Mouse (Mus musculus): Measurements from ENCODE around the gene Ier5l. TPM values are rescaled to one million over a fixed set of nuclear protein-coding genes. Genes with fewer than 3 reads are reported as not detected.

Gene Ier5l
- polyA plus RNA-seq, 1 experiment from 2014 or later = 2.7 TPM

- peaks cover 15% of the 10 kb centered on the region for H3K27me3 ChIP-seq
- 80% methylated on average over 4 of the region's 4 CpGs for WGBS
- H3K9me3 ChIP-seq = no peaks in the 10 kb centered on the region
- peaks cover 44% of the 10 kb centered on the region for H3K4me1 ChIP-seq
- ATAC-seq (ENCODE audit: low FRiP score, low read depth) = no peak
- no peak overlapping the region for H3K4me3 ChIP-seq
- H3K27ac ChIP-seq (replicated peaks) = no peak overlapping the region
- H3K4me2 ChIP-seq (replicated peaks) = no peak overlapping the region
- H3K36me3 ChIP-seq = no peaks in the 10 kb centered on the region
- no peak overlapping the region for H3K9ac ChIP-seq (replicated peaks)
Observed at GRCm38 (mm10) chr2:30466787-30467186, 7.2 kb downstream of the Ier5l start.

DNA sequence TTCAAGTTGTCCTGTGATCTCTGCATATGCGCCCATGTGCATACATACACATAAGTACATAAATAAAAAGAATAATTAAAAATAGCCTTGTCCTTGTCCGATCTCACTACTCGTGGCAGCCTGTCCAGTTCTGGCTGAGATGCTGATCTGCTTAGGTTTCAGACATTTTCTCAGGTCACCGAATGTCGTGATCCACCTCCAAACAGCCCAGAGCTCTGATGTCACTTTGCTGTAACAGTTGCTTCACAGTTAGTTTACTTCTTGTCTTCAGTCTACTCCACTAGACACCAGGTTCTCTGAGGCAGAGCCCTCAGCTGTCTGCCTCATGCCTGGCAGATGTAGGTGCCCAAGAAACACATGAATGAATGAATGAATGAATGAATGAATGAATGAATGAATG, 9.6 kb downstream of the Ier5l start:
- Histone ChIP-seq H3K4me3 (no peak overlapping the region), H3K4me2 (replicated peaks) (peak overlapping the region; percentile 40), H3K27me3 (peaks cover 15% of the 10 kb centered on the region), H3K36me3 (no peaks in the 10 kb centered on the region), H3K4me1 (peaks cover 27% of the 10 kb centered on the region), H3K9ac (replicated peaks) (no peak overlapping the region), H3K27ac (replicated peaks) (no peak overlapping the region), H3K9me3 (no peaks in the 10 kb centered on the region)
- ATAC-seq (ENCODE audit: low FRiP score, low read depth) = no peak
- 67% methylated on average over 5 of the region's 5 CpGs for WGBS

DNA sequence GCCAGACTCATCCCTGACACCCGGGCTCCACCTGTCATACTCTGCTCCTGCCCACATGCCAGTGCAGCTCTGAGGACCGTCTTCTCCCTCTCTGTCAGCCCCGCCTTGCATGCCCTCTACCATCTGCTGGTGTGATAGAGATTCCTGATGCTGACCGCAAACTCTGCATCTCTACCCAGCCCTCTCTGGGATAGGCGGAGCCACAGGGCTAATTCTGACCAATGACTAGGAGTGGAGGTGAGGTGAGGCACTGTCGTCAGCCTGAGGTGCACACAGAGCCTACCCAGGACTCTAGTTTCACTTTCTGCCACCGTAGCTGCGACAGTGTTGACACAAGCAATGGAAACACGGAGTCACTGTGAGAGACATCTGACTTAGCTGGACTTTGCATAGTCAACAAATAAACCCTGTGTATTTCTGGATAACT, 10.1 kb downstream of the Ier5l start:
- peak; percentile 65 for ATAC-seq (ENCODE audit: low FRiP score, low read depth)
- Histone ChIP-seq H3K36me3 (no peaks in the 10 kb centered on the region), H3K4me3 (0 out of 2 replicates have a peak overlapping the region, but pooled peaks have one; percentile 13), H3K27ac (replicated peaks) (no peak overlapping the region), H3K9me3 (no peaks in the 10 kb centered on the region), H3K4me1 (peaks cover 22% of the 10 kb centered on the region), H3K27me3 (peaks cover 12% of the 10 kb centered on the region), H3K9ac (replicated peaks) (no peak overlapping the region), H3K4me2 (replicated peaks) (peak overlapping the region; percentile 40)
- WGBS = 4% methylated on average over 9 of the region's 9 CpGs

DNA sequence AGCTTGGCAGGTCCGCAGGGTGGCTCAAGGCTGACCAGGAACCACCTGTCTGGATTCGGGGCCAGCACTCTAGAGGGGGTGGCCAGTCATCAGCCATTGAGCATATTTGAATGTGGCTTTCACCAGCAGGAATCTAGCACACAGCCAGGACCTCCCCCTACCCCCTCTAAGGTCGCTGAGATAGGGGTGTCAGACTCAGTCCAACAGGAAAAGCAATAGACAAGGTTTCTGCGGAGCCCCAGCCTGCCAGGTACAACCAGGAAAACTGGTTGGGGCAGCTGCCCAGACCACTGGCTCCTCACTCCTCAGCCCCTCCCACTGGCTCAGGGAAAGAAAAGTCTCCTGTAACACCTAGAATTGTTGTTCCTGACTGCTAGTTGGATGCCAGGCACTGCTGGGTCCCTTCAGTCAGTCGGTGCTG, 10.7 kb downstream of the Ier5l start:
- no peaks in the 10 kb centered on the region for H3K36me3 ChIP-seq
- H3K9me3 ChIP-seq = no peaks in the 10 kb centered on the region
- 35% methylated on average over 5 of the region's 5 CpGs for WGBS
- peak overlapping the region; percentile 40; the same call in 1 of the 2 replicates for H3K4me2 ChIP-seq (replicated peaks)
- H3K9ac ChIP-seq (replicated peaks) = no peak overlapping the region; the same call in 1 of the 2 replicates
- H3K27me3 ChIP-seq = peaks cover 6% of the 10 kb centered on the region; the same call in 1 of the 2 replicates
- no peak for ATAC-seq (ENCODE audit: low FRiP score, low read depth)
- H3K4me3 ChIP-seq = no peak overlapping the region
- H3K27ac ChIP-seq (replicated peaks) = no peak overlapping the region
- H3K4me1 ChIP-seq = peaks cover 19% of the 10 kb centered on the region

GRCm38 (mm10) chr2:30459241-30459640, 14.8 kb downstream of the Ier5l start:
- Histone ChIP-seq H3K9ac (replicated peaks) (no peak overlapping the region), H3K9me3 (no peaks in the 10 kb centered on the region), H3K27ac (replicated peaks) (no peak overlapping the region), H3K36me3 (no peaks in the 10 kb centered on the region), H3K4me2 (replicated peaks) (no peak overlapping the region), H3K27me3 (no peaks in the 10 kb centered on the region), H3K4me1 (peaks cover 18% of the 10 kb centered on the region), H3K4me3 (no peak overlapping the region)
- WGBS = 88% methylated on average over 6 of the region's 6 CpGs
- no peak for ATAC-seq (ENCODE audit: low FRiP score, low read depth)

GRCm38 (mm10) chr2:30458349-30458748, 15.7 kb downstream of the Ier5l start:
- Histone ChIP-seq H3K4me3 (no peak overlapping the region), H3K9ac (replicated peaks) (no peak overlapping the region), H3K36me3 (0 out of 2 replicates have a peak, but pooled peaks cover 4% of the 10 kb centered on the region), H3K4me1 (peaks cover 9% of the 10 kb centered on the region), H3K27ac (replicated peaks) (no peak overlapping the region), H3K4me2 (replicated peaks) (no peak overlapping the region), H3K9me3 (no peaks in the 10 kb centered on the region), H3K27me3 (no peaks in the 10 kb centered on the region)
- ATAC-seq (ENCODE audit: low FRiP score, low read depth) = no peak
- WGBS = 90% methylated on average over 6 of the region's 6 CpGs

DNA sequence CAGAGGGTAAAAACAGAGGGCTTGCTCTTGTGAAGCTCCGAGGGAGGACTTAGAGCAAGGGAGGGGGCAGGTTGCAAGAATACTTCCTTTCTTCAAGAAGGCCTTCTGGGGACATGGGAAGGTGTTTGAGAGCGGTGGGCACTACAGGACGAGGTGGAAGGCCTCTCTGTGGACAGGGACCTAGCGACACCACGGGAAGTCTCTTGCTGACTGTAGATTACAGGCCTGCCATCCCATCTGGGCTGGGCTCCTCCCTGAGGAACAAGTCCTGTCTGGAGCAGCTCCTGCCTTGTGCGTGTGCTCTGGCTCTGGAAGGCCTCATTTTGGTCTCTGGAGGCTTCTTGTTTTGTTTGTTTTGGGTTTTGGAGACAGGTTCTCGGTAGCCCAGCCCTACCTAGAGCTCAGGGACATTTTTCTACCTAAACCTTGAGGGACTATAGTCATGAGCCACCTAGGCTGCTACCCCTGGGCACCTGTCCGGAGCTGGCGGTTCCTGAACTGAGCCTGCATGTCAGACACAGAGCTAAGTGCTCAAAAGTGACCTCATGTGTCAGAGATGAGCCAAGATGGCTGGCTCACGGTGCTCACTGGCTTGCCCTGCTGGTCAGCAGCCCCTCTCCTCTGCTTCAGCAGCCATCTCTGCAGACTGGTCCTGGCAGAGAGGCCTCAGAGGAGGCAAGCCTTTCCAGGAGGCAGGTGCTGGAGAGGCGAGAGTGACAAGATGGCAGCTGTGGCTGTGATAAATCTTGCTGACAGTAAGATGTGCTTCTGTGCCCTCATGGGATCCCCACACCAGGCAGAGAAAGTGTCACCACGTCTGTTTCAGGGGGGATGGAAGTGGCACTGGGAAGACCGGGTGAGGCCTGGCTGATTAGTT, 17.7 kb downstream of the Ier5l start:
- Histone ChIP-seq H3K36me3 (0 out of 2 replicates have a peak, but pooled peaks cover 4% of the 10 kb centered on the region), H3K4me2 (replicated peaks) (no peak overlapping the region), H3K9me3 (no peaks in the 10 kb centered on the region), H3K27ac (replicated peaks) (no peak overlapping the region), H3K4me1 (peaks cover 5% of the 10 kb centered on the region; the same call in 1 of the 2 replicates), H3K27me3 (no peaks in the 10 kb centered on the region), H3K9ac (replicated peaks) (no peak overlapping the region), H3K4me3 (no peak overlapping the region)
- no peak for ATAC-seq (ENCODE audit: low FRiP score, low read depth)
- 82% methylated on average over 13 of the region's 13 CpGs for WGBS

GRCm38 (mm10) chr2:30454587-30454986, 19.4 kb downstream of the Ier5l start:
- H3K4me1 ChIP-seq = peaks cover 5% of the 10 kb centered on the region; the same call in 1 of the 2 replicates
- no peak for ATAC-seq (ENCODE audit: low FRiP score, low read depth)
- H3K27me3 ChIP-seq = no peaks in the 10 kb centered on the region
- H3K36me3 ChIP-seq = peaks cover 12% of the 10 kb centered on the region
- H3K9me3 ChIP-seq = 0 out of 2 replicates have a peak, but pooled peaks cover 5% of the 10 kb centered on the region
- H3K9ac ChIP-seq (replicated peaks) = no peak overlapping the region
- H3K4me2 ChIP-seq (replicated peaks) = no peak overlapping the region
- no peak overlapping the region for H3K4me3 ChIP-seq
- WGBS = 84% methylated on average over 5 of the region's 5 CpGs
- H3K27ac ChIP-seq (replicated peaks) = no peak overlapping the region

GRCm38 (mm10) chr2:30453570-30453969, 20.4 kb downstream of the Ier5l start:
- H3K9me3 ChIP-seq = 0 out of 2 replicates have a peak, but pooled peaks cover 5% of the 10 kb centered on the region
- no peaks in the 10 kb centered on the region for H3K27me3 ChIP-seq
- no peak overlapping the region for H3K9ac ChIP-seq (replicated peaks)
- ATAC-seq (ENCODE audit: low FRiP score, low read depth) = no peak
- H3K4me3 ChIP-seq = no peak overlapping the region
- H3K4me2 ChIP-seq (replicated peaks) = no peak overlapping the region
- H3K4me1 ChIP-seq = peaks cover 5% of the 10 kb centered on the region; the same call in 1 of the 2 replicates
- 89% methylated on average over 3 of the region's 3 CpGs for WGBS
- peak overlapping the region; percentile 30; the same call in 1 of the 2 replicates for H3K27ac ChIP-seq (replicated peaks)
- peaks cover 18% of the 10 kb centered on the region for H3K36me3 ChIP-seq

GRCm38 (mm10) chr2:30451525-30451924, 22.5 kb downstream of the Ier5l start:
- ATAC-seq (ENCODE audit: low FRiP score, low read depth) = no peak
- no peak overlapping the region for H3K4me3 ChIP-seq
- peaks cover 28% of the 10 kb centered on the region for H3K36me3 ChIP-seq
- 0 out of 2 replicates have a peak, but pooled peaks cover 5% of the 10 kb centered on the region for H3K9me3 ChIP-seq
- WGBS = 92% methylated on average over 3 of the region's 3 CpGs
- no peaks in the 10 kb centered on the region for H3K27me3 ChIP-seq
- H3K4me2 ChIP-seq (replicated peaks) = no peak overlapping the region
- H3K27ac ChIP-seq (replicated peaks) = no peak overlapping the region
- H3K9ac ChIP-seq (replicated peaks) = no peak overlapping the region
- peaks cover 4% of the 10 kb centered on the region; the same call in 1 of the 2 replicates for H3K4me1 ChIP-seq

DNA sequence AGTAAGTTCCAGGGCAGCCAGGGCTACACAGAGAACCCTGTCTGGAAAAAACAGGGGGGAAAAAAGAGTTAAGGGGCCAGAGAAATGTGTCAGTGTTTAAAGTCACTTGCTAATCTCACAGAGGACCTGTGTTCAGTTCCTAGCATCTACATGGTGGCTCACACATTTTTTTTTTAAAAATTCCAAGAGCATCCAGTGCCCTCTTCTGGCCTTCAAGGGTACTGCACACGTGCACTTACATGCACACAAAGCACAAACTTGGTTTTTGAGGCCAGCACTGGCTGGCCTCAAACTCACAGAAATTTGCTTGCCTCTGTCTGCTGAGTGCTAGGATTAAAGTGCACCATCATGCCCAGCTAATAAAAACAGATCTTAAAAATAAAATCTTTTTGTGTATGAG, 23.5 kb downstream of the Ier5l start:
- 62% methylated on average over 1 of the region's 1 CpGs for WGBS
- no peak for ATAC-seq (ENCODE audit: low FRiP score, low read depth)
- Histone ChIP-seq H3K36me3 (peaks cover 38% of the 10 kb centered on the region), H3K4me3 (no peak overlapping the region), H3K9ac (replicated peaks) (no peak overlapping the region), H3K27ac (replicated peaks) (no peak overlapping the region), H3K4me2 (replicated peaks) (no peak overlapping the region), H3K4me1 (peaks cover 2% of the 10 kb centered on the region), H3K9me3 (0 out of 2 replicates have a peak, but pooled peaks cover 5% of the 10 kb centered on the region), H3K27me3 (no peaks in the 10 kb centered on the region)

- Histone ChIP-seq H3K36me3 (peaks cover 54% of the 10 kb centered on the region), H3K9ac (replicated peaks) (no peak overlapping the region), H3K4me2 (replicated peaks) (no peak overlapping the region), H3K4me3 (no peak overlapping the region), H3K9me3 (0 out of 2 replicates have a peak, but pooled peaks cover 5% of the 10 kb centered on the region), H3K27me3 (no peaks in the 10 kb centered on the region), H3K4me1 (peaks cover 14% of the 10 kb centered on the region), H3K27ac (replicated peaks) (no peak overlapping the region)
- no peak for ATAC-seq (ENCODE audit: low FRiP score, low read depth)
- 89% methylated on average over 7 of the region's 7 CpGs for WGBS
Observed at GRCm38 (mm10) chr2:30448371-30448770, 25.6 kb downstream of the Ier5l start.
